Mouse (Mus musculus) kidney, postnatal 25 days (tissue): Measurements from ENCODE around the gene Cadps.
A peak's percentile ranks its signal among the peaks of the same experiment; 100 is the strongest.

Experiments
- DNase-seq, 2 experiments: peaks; one replicate each; pipeline ENCODE4 v3.0.0; 2021; ENCODE audit warnings: mixed read lengths in 2 of 2

The Cadps gene

GRCm38 (mm10) chr14:12388192-12388795 is 434.6 kb downstream of the Cadps start:
- no peak for DNase-seq

- no peak for DNase-seq
These were observed 435.7 kb downstream of the Cadps start for GRCm38 (mm10) chr14:12387176-12387575.

- DNase-seq = no peak
These were observed 445.0 kb downstream of the Cadps start for GRCm38 (mm10) chr14:12377883-12378282.

GRCm38 (mm10) chr14:12377289-12377688 is 445.6 kb downstream of the Cadps start:
- DNase-seq = no peak

- no peak for DNase-seq
These were observed 447.4 kb downstream of the Cadps start for GRCm38 (mm10) chr14:12375451-12375850.

GRCm38 (mm10) chr14:12350271-12350916 is 472.5 kb downstream of the Cadps start:
- no peak for DNase-seq

- no peak for DNase-seq
These were observed 473.4 kb downstream of the Cadps start for GRCm38 (mm10) chr14:12349334-12350090.

- DNase-seq = no peak
These were observed 474.8 kb downstream of the Cadps start, which contains the start of gene Fezf2 for GRCm38 (mm10) chr14:12348089-12348488. Fezf2 (minus strand) TSS chr14:12348189.

GRCm38 (mm10) chr14:12346865-12347600 is 475.8 kb downstream of the Cadps start:
- DNase-seq = no peak

- no peak for DNase-seq
These were observed 476.6 kb downstream of the Cadps start for GRCm38 (mm10) chr14:12346011-12346864.

GRCm38 (mm10) chr14:12345241-12345921 is 477.5 kb downstream of the Cadps start:
- DNase-seq = no peak

GRCm38 (mm10) chr14:12344746-12345240 is 478.1 kb downstream of the Cadps start:
- DNase-seq = peak in 1 of 2 experiments; percentile 47

GRCm38 (mm10) chr14:12344061-12344745 is 478.7 kb downstream of the Cadps start:
- no peak for DNase-seq

GRCm38 (mm10) chr14:12343451-12343941 is 479.4 kb downstream of the Cadps start:
- no peak for DNase-seq

- DNase-seq = no peak
These were observed 480.3 kb downstream of the Cadps start for GRCm38 (mm10) chr14:12342458-12343131.

GRCm38 (mm10) chr14:12341789-12342457 is 481.0 kb downstream of the Cadps start:
- no peak for DNase-seq

GRCm38 (mm10) chr14:12341075-12341788 is 481.6 kb downstream of the Cadps start:
- DNase-seq = no peak

GRCm38 (mm10) chr14:12340238-12341074 is 482.4 kb downstream of the Cadps start:
- DNase-seq = no peak
